Mouse (Mus musculus) cerebral cortex, adult 2 months (tissue): Measurements from ENCODE around the gene Ppm1e.

Source experiments
- WGBS: fragments of 180-500 bp; shearing (Covaris S2); methylation state at CpG from one replicate; pipeline ENCODE4 v1.1.7; 2018; 5-methylcytosine and 5-hydroxymethylcytosine counted together

The Ppm1e gene

DNA sequence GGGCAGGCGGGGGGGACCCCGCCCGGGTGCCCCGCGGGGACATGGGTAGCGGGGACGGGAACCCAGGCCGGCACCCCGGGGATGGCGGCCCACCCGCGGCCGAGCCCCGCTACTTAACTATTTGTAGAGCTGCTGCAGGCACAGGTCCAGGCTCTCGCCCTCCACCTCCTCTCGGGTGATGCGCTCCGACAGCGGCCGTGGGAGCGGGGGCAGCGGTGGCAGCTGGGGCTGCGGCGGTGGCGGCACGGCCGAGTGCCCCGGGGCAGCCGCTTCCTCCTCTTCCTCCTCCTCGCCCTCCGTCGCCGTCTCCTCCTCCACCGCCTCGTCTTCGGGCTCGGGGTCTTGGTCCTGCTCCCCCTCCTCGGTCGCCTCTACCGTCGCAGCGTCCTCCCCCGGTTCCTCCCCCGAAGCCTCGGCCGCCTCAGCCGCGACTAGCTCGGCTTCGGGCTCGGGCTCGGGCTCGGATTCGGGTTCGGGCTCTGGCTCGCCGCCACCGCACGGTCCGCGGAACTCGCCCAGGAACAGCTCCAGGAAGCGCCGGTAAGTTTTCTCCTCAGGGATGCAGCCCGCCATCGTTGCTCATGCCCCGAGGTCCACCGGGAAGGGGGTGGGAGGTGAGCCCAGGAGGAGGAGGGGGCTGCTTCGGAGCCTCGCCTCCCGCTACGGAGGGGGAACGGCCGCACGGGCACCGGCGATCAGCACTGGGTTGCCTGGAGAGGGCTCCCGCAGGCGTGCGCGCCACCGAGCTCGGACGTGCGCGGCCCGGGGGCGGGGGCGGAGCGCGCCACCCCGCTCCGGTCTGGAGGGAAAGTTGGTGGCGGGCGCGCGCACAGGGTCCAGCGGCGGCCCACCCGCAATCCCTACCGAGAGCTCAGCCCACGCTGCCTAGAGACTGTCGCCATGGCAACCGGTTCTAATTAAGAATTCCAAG is at the start of gene Ppm1e:
Ppm1e (minus strand) TSS at position 693 of the 931 bp plus-strand sequence.
- WGBS, result under 1% methylated on average over 93 of the region's 104 CpGs

DNA sequence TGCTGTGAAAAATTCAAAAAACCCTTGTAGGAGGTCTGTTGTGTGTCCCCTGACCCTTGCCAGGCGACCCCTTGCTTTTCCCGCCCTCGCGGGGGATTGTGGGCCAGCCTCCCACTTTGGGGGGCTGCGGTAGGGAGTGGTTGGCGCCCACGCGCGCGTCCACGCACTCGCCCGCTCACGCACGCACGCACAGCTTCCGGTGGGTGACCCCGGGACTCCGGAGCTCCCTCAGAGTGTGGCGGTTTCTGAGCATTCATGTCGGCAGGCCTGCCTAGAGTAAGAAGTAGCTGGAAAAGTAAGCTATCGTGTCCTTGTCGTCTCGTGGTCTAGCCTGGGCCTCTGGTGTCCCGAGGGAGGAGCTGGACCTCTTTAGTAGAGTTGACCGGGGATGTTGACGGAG is 46.1 kb upstream of the Ppm1e start, which contains the start of the genes Rad51c and Tex14:
Rad51c (minus strand) TSS at position 79 of the 400 bp plus-strand sequence.
Tex14 (plus strand) TSS at position 190 of the 400 bp plus-strand sequence.
- 82% methylated on average over 27 of the region's 27 CpGs for WGBS

DNA sequence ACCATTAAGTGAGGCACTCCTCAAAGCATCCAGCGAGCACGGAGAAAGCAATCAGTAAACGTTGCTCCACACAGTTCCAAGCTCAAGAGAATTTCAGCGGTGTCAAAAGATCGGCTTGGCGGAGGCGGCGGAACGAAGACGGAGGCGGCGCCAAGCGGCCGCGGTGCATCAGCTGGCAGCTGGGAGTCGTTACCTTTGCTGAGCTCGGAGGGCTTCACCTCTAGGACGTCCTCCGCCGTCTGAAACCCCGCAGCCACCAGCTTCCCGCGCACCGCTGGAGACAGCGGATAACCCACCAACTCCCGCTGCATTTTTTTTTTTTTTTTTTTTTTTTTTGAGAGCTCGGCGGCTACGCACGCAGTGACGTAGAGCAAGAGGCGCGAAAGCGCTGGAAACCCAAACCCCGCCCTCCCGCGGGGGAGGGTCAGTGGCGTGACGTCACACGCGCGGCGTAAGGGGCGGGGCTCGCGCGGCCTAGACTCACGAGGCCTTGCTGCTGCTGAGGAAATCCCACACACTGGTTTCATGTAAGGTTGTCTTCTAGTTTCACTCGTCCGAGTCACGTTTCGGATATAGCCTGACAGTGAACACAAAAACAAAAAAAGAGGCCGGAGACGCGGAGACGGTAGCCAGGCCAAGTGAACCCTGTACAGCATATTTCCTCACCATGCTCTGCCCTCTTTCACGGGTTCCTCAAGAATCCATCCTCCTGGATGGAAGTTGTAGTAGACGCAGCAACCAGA is 45.5 kb upstream of the Ppm1e start:
- WGBS, result 2% methylated on average over 58 of the region's 58 CpGs

DNA sequence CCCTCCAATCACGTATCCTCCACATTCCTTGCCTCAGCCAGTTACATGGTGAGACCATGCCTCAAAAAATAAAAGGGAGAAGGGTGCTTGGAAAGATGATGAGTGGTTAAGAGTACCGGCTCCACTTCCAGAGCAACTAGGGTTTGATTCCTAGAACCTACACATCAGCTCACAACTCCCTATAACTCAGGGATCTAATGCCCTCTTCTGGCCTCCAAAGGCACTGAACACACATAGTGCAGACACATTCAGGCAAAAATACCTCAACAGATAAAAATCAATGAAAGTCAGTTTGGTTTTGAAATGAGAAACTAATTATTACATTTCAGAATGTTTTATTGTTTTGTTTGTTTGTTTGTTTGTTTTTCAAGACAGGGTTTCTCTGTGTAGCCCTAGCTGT is 39.6 kb upstream of the Ppm1e start:
- WGBS, result 91% methylated on average over 2 of the region's 2 CpGs

DNA sequence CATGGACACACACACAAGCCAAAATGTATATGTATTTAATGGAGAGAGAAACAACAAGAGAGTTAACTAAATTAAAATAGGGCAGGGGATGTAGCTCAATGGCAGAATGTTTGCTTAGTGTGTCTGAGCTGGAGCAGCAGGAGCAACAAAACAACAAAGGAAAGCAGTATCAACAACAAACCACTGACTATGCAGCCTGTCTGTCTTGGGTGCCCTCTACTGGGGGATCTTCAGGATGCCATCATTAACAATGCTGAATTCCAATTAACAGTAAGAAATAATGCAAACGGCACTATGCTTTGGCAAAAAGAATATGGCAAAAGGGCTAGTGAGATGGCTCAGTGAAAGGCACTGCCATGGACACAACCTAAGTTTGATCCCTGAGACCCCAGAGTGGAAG is 35.0 kb upstream of the Ppm1e start:
- 4% methylated on average over 1 of the region's 1 CpGs for WGBS

DNA sequence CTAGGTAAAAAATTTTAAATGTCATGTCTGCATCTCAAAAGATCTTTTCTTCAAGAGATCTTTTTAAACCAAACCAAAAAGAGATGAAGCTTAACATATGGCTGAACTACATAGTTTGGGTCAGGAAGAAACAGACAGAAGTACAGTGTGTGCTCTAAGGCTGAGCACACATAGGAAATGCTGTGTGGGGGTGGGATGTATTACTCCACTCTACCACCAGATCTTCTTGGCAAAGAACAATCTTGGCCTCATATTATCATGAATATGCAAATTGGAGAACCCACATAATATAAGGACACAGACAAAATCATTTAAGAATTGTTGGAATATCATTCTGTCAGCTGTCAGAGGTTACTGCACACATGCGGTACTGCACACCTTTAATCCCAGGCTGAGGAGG is 26.9 kb upstream of the Ppm1e start:
- whole genome bisulfite sequencing, result 75% methylated on average over 1 of the region's 1 CpGs

DNA sequence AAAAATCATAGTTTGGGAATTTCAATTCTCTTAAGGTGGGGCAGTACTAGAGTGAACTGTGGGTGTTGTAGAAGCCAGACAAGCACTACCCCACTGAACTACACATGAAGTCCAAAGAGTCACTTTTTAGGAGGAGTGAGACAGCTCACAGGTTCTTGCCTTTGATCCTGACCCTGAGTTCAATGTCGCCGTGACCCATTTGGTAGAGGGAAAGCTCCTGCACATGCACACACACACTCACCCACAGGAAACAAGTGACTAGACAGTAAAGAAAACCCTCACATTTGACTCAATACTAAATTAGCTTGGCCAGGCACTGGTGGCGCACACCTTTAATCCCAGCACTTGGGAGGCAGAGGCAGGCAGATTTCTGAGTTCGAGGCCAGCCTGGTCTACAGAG is 25.7 kb upstream of the Ppm1e start:
- WGBS, result 97% methylated on average over 4 of the region's 4 CpGs

DNA sequence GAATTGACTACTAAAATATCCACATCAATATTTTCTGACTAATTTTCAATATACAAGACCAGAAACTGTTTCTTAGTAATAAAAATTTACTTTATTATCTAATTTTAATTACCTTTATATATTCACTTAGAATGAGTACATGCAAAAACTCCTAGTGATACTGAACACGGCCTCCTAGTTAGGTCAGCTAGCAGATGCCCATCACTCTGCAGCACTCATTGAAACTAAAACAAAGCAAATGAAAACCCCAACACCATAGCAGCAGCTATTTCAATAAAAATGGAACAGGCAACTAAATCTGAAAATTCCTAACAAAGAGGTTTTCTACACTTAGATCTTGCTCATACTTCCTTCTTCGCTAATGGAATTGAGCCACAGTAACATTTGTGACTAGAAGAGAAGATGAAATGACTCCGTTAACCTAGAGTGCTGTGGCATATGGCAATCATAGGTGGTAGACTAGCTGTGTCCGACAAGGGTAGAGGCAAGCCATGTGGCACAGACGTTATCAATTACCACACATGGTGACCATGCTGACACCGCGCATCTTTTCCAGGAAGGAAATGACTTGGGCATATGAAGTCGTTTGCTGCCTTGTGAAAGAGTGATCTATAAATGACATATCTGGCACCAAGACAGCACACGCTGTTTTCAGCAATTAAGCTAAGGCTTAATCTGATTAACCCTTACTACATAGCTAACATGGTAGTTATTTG is 9.2 kb upstream of the Ppm1e start:
- WGBS, result 65% methylated on average over 9 of the region's 9 CpGs

DNA sequence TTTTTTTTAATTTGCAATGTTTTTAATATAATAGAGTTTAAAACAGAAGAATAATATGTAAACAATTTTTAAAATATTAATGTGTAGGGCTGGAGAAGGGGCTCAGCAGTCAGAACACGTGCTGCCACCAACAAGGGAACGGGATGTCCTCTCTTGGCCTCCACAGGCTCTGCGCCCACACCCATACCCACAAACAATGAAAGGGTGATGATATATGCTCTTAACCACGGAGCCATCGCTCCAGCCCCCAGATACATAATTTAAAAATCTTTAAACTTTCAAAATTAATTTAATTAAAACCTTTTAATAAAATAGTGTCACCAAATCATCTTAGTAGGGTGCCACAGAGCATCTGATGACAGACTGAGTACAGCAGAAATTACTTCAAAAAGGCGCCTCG is 8.2 kb upstream of the Ppm1e start:
- 90% methylated on average over 7 of the region's 7 CpGs for WGBS

DNA sequence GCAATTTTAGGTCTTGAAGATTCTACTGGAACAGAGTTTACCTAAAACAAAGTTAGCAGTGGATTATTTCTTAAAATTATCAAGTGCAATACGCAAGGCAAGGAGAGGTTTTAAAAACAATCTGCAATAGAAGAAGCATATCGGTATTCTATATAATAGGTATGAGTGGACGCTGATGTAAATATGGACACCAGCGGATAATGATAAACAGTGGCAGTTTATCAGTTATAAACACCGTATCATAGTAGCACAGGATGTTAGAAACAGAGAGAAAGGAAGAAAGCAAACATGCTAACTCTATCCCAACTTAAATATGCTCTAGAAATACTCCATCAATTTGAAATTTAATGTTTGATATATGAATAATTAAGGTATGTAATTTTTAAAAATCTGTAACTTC is 6.3 kb upstream of the Ppm1e start:
- 92% methylated on average over 5 of the region's 5 CpGs for WGBS

DNA sequence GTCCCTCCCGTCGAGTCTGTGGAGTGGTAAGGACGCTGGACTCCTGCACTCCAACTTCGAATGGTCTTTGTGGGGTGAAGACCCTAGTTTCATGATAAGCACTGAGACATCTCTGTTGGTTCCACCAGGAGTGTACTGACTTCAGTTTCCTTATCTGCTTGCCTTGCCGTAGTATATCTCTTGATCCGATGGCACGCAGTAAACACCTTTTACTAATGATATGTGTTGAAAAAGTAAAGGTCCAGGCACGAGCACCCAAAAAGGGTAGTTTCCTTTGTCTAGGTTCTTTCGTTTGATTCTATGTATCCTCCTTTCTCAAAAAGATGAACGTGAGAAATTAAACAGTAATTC is 414 bp upstream of the Ppm1e start:
- WGBS, result 6% methylated on average over 10 of the region's 10 CpGs

DNA sequence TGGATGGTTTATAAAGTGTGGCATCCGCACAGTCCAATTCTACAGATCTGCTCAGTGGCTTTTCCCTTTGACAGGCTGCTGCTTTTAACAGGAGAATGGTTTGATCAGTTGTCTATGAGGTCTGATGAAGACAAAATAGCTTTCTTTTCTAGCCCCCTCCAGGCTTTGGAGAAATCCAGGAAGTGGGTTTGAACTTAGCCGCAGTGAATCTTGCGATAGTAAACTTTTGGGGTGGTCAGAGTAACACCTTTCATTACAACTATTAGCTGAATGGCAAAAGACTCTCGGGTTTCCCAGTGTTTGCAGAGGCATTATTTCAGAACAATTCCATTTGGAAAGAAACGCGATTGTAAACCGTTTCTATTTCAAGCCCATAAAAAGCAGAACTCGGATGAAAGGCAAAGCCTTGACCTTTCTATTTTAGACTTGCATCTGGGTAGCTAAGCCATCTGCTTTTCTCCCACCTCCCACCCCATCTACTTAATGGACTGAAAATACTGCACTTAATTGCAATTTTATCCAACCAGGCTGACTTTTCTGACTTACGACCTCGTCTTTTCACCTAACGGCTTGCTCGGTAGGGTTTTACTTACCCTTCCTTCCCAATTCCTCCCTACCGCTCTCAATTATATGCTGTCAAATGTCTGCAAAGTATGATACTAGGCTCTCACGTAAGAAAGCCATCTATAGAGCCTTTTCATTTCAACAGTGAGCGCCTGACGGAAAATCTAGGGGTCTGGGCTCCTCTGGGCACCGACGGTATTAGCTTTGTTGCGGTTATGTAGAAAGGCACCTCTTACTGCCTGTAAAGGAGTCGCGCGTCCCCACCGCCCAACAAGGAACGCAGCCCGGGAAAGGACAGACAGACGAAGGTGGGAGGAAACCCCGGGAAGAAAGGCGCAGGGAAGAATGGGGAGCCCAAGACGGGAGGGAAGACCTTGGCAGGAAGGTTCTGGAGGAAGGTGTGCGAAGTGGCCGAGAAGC is 1.2 kb downstream of the Ppm1e start:
- WGBS, result 3% methylated on average over 31 of the region's 31 CpGs

DNA sequence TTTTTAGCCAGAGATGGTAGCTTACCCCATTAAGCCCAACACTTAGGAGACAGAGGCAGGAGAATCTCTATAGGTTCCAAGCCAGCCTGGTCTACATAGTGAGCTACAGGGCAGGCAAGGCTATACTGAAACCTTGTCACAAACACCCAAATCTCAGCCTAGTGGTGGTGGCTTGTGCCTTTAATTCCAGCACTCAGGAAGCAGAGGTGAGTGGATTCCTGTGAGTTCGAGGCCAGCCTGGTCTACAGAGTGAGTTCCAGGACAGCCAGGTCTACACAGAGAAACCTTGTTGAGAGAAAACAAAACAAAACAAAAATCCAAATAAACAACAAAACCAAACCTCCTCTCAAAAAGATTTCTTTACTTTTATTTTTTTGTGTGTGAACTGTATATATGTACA is 4.0 kb downstream of the Ppm1e start:
- WGBS, result 98% methylated on average over 1 of the region's 1 CpGs

DNA sequence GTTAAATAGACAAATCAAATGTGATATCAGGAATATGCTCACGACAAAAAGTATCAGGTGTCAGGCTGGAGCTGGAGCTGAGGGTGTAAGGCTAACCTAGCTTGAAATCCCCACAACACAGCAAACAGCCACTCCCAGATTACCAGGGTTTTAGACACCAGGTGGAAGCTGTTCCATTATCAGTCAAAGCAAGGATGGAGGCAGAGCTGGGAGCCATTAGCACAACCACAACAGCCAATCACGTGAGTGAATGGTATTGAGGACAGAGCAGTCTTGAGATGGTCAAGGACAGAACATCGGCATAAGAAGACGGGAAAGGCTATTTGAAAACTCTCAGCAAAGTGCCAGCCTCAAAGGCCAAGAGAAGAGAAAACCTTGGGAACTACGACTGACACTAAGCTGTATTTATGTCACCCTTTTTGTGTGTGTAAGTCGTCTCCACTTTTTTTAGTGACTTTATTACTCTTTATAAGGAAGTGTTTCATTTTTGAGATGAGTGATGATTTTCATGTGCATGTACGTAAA is 5.1 kb downstream of the Ppm1e start:
- WGBS, result 84% methylated on average over 7 of the region's 7 CpGs

DNA sequence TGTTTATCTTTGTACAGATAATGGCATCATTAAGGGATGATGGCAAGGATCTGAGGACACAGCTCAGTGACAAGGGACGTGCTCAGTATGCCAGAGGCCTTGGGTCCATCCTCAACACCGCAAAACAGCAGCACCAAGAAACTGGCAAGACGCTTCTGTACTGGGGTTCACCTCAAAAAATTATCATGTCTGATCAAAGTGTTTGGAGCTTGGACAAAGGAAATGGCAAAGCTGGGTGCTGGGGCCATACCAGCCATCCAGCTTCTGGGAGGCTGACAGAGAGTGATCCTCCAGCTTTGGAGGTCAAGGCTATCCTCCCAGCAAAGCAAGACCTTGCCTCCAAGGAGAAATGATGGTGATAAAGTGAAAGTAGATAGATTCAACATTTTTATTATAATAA is 32.4 kb downstream of the Ppm1e start:
- 92% methylated on average over 3 of the region's 3 CpGs for WGBS

DNA sequence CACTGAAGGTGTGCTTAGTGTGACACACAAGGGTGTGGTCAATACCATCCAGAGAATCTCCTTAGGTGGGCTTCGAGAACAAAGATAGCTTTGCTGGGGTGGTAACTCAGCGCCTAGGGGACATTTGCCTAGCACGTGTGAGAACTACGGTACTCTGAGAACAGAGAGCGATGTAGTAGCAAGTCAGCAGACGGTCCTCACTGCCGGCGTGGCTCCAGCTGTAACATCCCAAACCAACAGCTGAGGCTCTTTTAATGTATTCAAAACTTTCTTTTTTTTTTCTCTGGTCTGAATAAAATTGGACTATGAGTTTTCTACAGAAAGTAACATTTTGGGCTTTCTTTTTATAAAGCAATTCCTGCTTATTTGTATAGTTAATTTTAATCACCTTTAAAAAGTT is 36.3 kb downstream of the Ppm1e start:
- 50% methylated on average over 8 of the region's 8 CpGs for WGBS

DNA sequence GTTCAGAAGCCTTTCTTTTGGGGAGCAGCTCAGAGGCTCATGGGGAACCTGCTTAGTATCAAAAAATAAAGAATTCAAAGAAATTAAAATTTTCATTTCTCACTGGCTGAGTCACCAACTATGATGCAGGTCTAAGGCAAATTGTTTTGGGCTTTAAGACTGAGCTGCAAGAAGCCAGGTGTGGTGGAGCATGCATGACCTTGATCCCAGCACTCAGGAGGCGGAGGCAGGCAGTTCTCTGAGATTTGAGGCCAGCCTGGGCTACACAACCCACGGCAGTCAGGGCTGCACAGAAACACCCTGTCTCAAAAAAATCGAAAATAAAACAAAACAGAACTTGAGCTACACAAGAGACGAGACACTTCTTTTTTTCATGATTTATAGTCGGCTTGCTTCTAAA is 38.8 kb downstream of the Ppm1e start:
- 37% methylated on average over 5 of the region's 5 CpGs for WGBS

DNA sequence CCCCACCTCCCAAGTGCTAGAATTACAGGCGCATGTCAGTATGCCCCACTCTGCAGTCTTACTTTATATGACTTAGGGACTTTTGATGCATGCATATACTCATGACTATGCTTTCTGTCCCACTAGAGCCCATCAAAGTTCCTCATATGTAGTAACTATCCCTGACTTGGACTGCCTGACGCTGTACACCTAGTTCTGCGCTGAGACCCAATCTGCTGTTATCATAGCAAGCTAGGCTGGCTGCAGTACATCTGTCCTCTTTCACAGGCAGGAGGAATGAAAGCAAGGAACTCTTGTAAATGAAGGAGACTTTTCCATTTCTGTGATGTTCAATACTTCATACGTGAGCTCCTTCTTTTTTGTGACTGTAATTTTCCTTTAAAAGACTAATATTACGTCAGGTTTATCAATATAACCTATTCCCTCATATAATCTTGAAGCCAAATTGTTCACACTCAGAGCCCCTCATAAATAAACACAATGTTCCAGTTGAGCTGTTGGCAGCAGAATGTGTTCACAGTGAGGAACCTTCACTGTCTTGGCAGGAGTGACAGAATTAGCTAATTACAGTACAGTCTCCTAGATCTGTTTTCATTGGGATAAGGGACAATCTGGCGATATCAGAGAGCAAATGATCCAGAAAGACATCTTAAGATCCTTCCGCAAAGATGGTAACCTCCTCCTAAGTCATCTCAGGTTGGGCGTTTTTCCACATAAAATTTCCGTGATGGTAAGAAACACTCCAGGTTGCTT is 39.7 kb downstream of the Ppm1e start:
- WGBS, result 45% methylated on average over 9 of the region's 9 CpGs

DNA sequence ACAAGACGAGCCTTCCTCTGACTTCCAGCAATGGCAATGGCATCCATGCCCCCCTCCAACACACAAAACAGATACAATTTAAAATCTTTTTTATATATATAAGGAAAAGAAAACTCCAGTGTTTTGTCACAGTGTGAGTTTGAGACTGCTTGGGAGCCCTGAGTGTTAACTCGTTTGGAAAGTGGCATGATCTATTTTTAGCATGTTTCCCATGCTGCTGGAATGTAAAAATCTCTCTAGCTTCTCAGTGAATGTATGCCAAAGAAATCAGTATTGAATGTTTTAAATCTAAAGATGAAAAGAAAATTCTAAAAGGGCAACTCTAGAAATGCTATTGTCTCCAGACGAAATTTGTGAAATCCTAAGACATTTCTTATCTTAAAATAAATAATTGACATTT is 45.3 kb downstream of the Ppm1e start:
- WGBS, result 28% methylated on average over 3 of the region's 3 CpGs

DNA sequence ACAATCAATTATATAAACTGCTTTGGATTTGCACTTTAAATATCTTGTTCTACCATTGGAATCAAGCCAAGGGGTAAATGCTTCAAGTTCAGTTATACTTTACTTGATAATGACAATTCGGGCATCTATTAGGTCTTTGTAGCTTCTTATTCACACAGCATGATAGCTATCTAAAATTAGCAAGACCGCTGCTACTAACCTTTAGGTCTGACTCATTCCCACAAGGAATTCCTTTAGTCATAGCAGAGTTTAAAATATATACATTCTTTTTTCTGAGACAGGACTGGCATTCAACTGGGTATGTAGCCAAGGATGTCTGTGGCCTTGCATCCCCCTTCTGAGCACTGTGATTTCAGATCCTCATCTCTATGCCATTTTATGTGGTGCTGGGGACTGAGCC is 48.5 kb downstream of the Ppm1e start:
- WGBS, result 56% methylated on average over 2 of the region's 2 CpGs
